Mouse (Mus musculus) heart, adult 10 weeks (tissue): ENCODE measurements around the gene Exosc10. TPM values are rescaled to one million over a fixed set of nuclear protein-coding genes. Genes with fewer than 3 reads are reported as not detected.

Experiments used
- polyA plus RNA-seq: library from polyadenylated mRNA; stranded (reverse); fragments of 350-450 nt; fragmentation: Illumina TruSeq; extraction: RNeasy Lipid Tissue Mini Kit (QIAGEN cat#74804); gene quantifications from one replicate; pipeline ENCODE4 v1.2.3, GENCODE M21; 2014; ENCODE audit warnings: low read depth, low replicate concordance

Gene Exosc10
- 44.6 TPM for polyA plus RNA-seq

GRCm38 (mm10) chr4:148558297-148559000, at the start of gene Exosc10:
Exosc10 (plus strand) TSS chr4:148558429.

GRCm38 (mm10) chr4:148591171-148591630, 33.0 kb downstream of the Exosc10 start, which contains the start of gene Srm:
Srm (plus strand) TSS chr4:148591503.

GRCm38 (mm10) chr4:148602357-148603120, 44.3 kb downstream of the Exosc10 start, which contains the start of gene Masp2:
Masp2 (plus strand) TSS chr4:148602554.

GRCm38 (mm10) chr4:148626623-148627185, 68.5 kb downstream of the Exosc10 start, which contains the start of gene Tardbp:
Tardbp (minus strand) TSS chr4:148627019.

Other genes with a start within 250 kb of the Exosc10 start
- 16.0 TPM for gene Ubiad1, start 113.7 kb upstream of the Exosc10 start, polyA plus RNA-seq
- gene Mtor, start 109.8 kb upstream of the Exosc10 start, polyA plus RNA-seq = 20.2 TPM
- gene Angptl7, start 58.0 kb upstream of the Exosc10 start, polyA plus RNA-seq = 2.8 TPM
- gene Srm, start 33.1 kb downstream of the Exosc10 start, polyA plus RNA-seq = 17.9 TPM
- gene Masp2, start 44.1 kb downstream of the Exosc10 start, polyA plus RNA-seq = 0.42 TPM
- gene Tardbp, start 68.6 kb downstream of the Exosc10 start, polyA plus RNA-seq = 178 TPM
- gene Gm572, start 84.9 kb downstream of the Exosc10 start, polyA plus RNA-seq = 3.6 TPM
- 17.8 TPM for gene Casz1, start 246.0 kb downstream of the Exosc10 start, polyA plus RNA-seq